Mouse (Mus musculus) brain, embryonic 18.5 days (tissue): Measurements from ENCODE around the gene Gnat2.

Experiments
- DNase-seq: peaks from one replicate; pipeline ENCODE4 v3.0.0-alpha.2; 2012; ENCODE audit warnings: low read depth, low spot score

Gene Gnat2

DNA sequence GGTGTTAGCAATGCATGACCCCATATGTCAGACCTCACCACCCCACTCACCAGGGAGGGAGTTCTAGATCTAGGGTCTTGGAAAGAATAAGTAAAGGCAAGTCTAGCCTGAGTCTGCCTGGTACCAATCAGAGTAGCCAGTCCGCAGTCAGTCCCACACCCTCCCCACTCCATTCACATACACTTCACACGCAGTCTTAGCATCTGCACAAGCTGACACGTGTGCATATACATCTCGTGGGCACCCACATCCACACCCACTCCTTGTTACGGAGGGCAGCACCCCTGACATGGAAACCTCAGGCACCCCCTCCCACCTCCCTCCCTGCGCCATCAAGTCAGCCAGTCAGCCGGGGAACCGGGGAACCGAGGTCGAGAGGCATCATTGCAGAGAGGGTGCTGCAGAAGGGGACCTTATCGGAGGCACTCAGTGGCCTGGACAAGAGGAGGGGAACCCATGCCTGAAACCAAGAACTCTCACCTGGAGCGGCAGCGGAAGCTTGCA is 7.8 kb upstream of the Gnat2 start:
- no peak for DNase-seq

DNA sequence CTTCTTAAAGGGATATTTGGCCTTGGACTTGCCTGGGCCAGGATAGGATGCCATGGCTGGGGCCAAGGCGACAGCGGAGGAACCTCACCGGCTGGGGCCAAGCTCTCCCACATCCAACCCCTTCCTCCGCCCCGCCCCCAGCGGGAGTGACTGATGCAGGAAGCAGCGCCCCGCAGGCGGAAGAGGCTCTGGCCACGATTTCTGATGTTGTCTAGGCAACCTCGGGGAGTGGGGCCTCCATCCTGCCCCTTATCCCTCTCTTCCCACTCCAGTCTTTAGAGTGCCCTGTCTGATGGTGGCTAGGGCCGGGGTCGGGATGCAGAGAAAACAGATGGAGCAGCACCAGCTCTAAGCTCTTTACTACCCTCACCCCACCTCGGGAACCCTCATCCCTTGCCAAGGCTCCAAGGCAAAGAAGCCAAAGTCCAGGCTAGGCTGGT is 7.3 kb upstream of the Gnat2 start:
- DNase-seq: peak; percentile 62

DNA sequence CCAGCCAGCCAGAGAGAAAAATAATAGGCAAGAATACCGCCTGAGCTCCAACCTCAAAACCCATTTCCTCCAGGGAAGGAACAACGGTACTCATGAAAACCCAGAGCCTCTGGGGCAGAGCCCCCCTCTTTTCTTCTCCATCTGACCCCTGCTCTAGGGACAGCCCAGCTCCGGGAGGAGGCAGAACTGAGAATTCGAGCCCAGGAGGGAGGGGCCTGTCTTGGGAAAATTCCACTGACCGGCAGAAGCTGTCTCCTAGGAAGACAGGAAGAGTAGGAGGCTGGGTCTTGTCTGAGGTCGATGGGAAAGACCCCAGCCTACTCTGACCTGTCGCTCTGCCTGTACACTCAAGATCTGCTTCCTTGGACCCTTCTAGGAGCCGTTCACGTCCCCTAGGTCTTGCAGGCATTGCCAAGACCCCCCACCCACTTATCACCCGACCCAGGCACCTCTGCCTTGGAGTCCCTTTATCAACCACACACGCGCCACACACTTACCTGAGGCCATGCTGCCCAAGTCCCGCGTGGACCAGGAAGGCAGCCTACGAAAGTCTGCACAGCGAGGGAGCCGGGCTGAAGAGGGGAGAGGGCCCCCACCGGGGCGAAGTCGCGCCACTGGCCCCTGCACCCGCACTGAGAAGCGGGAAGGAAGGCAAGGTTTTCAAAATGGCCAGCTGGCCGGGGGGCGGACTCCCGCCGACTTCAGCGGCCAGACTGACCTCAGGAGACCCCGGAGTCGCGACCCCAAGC is 6.7 kb upstream of the Gnat2 start:
- no peak for DNase-seq

DNA sequence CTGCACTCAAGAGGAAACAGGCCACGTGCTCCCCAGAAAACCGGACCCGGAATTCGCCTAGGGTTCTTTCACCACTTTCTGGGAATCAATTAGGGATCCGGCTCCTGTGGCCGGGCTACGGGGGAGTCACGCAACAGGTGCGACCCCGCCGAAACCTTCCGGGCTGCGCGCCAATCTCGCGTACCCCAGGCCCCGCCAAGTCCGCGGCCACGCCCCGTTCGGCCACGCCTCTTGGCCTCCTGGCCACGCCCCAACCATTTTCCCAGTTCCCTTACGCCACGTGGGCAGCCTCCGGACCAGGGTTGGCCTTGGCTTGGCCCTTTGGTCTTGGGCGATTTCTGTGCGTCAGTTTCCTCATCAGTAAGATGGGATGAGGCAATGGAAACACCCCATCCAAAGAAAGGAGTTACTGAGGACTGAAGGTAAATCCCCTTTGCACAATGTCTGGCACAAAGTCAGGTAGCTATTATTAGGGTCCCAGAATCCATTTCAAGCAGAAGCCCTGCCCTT is 6.1 kb upstream of the Gnat2 start, which contains the start of gene Ampd2:
Gene Ampd2, minus strand, starts transcription at position 182 of the 510 bp plus-strand sequence.
- no peak for DNase-seq

DNA sequence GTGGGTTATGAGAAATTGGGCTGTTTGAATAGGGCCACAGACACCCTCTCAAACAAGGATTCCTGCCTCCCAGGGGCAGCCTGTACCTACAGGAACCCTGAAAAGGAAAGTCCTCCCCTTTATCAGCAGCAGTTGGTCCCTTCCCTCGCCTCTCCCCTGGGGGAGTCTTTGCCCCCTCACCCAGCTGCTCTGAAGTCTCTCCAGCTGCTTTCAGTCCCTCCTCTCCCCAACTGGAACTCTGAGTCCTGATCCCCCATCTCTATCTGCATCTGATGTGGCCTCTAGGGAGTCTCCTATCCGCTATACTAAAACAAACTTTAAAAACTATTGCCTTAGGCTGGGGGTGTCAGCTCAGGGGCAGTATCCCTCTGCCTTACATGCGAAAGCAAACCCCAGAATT is 5.3 kb upstream of the Gnat2 start:
- DNase-seq: no peak

DNA sequence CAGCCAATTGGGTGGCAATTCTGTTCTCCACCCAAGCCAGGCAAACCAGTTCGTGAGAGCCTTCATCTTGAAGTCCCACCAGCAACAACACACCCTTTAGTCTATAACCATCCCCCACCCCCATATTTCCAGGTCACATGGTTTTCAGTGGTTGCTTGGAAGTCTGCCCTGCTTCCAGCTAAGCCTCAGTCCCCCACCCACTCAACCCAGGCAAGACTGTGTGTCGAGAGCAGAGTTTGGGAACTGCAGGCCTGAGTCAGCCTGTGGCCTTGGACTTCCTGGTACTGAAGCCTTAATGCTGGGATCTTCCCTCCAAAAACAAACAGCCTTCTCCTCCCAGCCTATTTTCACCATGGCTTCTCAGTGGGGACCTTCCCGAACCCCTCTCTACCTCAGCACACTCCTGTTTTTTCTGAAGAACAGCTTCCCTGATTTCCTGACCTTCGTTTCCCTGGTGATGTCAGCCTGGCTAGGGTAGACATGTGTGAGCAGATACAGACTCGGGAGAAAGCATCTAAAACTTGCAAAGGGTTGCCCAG is 3.7 kb upstream of the Gnat2 start:
- no peak for DNase-seq

DNA sequence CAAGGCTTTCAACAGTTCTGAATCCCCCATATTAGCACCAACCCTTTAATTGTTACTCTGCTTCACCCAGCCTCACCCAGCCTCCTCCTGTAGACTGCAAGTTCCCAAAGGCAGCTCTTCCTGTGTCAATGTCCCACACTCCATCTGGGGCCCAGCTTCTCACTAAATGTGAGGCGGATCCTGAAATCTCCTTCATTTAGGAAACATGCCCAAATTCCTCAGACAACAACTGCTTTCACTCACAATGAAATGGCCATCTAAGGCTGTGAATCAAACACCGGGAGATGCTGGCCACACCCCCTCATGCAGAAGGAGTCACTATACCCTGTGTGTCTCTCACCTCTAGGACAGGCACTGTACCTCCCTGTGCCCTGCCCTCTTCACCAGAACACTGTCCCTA is 2.7 kb upstream of the Gnat2 start:
- DNase-seq: no peak

DNA sequence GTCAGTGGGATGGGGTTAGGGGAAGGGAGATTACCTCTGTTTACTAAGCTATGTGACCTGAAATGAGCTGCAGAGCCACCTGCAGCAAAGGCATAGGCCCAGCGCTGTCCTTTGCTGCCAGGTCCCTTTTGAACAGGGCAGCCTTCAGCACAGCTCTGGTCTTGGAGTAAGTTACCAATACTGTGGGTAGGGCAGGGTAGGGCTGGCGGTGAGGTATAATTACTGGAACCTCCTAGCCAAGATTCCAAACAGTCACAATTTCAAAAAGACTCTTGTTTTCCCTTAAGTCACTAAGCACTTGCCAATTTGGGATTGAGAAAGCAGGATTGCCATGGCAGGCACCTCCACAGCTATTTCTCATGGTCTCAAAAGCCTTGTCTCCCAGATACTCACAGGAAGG is 2.0 kb upstream of the Gnat2 start:
- no peak for DNase-seq

DNA sequence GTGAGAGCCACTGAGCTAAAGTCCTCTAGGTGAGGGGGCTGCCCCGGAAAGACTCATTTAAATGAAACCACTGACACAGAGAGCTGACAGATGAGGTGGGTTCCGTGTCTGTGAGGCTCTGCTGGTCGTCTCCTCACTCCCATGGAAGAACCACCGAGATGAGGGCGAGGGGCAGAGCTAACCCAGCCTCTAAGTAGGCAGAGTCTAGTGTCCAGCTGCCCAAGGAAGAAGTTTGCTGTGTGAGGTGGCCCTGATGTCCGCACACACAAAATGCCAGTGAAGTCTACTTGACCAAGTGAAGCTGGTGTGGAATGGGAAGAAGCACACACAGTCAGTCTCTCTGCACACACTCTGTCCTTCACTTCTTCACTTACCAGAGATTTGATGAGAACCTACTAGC is 559 bp upstream of the Gnat2 start:
- no peak for DNase-seq

DNA sequence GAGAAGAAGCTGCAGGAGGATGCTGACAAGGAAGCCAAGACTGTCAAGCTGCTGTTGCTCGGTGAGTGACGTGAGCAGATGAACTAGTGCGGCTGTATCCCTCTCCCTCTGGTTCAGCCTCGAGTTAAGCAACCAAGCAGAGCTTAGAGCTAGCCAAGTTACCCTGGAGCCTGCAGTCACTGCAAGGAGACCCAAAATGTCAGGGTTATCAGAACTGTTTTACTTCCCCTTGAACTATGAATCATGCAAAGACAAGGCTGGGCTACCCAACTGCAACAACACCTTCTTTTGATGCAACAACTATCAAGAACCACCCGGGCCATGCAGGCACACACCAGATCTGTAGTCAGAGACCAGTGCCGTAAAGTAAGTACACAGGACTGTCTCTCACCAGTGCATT is 717 bp downstream of the Gnat2 start:
- DNase-seq: no peak

DNA sequence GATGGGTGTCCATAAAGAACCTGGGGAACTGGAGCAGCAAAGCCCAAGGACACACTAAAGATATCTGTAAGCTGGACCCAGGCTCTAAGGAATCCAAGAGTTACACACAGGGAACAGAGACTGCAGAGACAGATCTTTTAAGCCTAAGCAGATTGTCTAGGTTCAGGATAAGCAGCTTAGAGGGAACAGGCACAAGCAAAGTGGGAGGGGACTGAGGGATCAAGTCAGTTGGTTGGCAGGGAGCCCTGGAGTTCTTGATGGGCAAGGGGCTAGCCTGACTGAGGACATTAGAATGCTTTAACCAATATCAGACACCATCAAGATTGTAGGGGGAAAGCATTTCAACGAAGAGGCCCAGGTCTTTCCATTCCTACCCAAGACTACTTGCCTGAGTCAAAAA is 1.6 kb downstream of the Gnat2 start:
- no peak for DNase-seq

DNA sequence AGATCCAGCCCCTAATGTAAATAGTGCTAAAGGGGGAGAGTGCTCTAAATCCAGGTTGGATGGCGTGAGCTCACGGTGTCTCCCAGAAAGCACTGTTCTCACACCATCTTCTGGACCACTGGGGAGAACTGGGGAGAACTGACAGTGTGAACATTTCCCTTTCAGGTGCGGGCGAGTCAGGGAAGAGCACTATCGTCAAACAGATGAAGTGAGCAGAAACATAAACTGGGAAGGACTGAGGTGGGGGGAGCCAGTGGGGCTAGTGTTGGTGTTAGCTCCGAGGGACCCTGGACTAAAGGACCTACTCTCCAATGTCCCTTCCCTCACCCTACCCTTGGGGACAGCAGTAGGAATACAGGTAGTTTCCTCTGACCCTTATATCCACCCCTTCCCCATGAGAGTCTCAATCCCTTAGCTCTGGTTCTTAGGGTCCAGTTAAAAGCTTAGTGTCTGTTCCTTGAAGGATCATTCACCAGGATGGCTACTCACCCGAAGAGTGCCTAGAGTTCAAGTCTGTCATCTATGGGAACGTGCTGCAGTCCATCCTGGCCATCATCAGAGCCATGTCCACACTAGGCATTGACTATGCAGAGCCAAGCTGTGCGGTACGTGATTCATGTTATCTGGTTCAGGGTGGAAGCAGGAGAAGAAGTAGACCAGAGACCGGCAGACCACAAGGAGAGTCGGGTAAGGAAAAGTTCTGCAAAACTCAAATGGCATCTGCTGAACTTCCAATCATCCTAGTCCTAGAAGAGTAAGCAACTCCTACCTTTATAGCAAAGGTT is 2.6 kb downstream of the Gnat2 start:
- no peak for DNase-seq

DNA sequence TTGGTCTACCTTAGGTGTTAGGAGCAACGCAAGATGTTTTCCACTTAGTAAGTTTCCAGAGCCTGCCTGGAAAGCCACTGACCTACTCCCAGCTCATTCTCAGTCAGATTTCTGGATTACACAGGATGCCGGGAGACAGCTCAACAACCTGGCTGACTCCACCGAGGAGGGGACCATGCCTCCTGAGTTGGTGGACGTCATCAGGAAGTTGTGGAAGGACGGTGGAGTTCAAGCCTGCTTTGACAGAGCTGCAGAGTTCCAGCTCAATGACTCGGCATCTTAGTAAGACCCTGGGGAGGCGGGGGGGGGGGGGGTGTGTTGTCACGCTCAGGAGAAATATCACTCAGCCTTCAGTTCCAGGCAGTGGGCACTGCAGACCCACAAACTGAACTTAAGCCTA is 3.6 kb downstream of the Gnat2 start:
- no peak for DNase-seq

DNA sequence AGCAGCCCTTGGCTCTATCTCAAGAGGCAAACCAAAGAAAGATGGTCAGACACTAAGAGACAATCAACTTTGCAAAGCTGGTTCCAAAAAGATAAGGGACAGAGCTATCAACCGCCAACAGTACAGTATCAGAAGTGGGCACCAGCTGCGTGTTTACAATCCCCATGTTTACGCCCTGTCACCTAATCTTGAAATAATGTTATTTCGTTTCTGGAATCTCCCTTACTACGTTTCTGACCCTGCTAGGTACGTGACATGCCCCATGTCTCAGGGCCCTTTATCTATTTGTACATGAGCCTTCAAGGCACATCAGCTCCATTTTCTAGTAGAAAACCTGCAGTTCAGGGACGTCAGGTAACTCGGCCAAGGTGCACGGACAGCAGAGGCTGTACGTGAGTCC is 4.1 kb downstream of the Gnat2 start:
- no peak for DNase-seq

DNA sequence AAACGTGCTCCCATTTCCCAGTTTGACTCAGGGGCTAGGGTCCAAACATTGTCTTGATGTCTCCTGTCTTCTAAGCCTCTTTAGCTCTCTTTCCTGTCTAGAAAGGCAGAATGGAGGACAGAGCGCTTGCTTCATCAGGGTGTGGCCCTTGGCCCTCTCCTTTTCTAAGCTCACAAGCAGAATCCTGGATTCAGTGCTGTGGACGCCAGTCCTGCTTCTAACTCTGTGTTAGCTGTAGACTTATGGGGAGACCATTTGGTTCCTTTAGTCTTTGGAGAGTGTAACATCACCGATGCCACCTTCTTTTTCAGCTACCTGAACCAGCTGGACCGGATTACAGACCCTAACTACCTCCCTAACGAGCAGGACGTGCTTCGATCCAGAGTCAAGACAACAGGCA is 5.1 kb downstream of the Gnat2 start:
- DNase-seq: no peak

DNA sequence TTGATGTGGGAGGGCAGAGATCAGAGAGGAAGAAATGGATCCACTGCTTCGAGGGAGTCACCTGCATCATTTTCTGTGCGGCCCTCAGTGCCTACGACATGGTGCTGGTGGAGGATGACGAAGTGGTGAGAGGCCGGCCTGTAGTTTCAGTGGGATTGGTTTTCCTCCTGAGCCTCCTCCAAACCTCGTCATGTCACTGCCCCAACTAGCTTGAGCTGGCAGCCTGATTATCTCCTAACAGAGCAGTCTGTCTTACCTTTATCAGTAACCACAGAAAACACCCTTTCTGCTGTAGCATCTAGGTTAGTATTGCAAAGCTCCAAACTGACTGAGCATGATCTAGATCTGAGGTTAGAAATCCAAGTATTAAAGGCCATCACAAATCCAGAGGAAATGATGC is 5.7 kb downstream of the Gnat2 start:
- no peak for DNase-seq

DNA sequence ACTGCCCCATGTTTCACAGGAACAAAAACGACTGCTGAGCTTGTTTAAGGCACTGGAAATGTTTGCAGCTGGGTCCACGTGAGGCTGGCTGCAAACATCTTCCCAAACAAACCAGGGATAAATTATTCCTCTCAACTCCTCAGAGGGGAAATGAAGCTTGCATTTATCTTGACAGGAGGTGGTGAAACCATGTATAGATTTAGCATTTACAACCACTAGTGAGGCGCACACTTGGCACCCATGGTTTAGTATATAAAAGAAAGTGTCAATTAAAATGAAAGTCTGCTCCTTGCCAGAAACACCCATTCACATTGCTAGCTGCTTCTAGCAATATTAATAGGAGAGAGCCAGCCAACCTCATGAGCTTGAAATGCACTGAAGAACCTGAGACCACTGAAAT is 9.0 kb downstream of the Gnat2 start:
- no peak for DNase-seq

DNA sequence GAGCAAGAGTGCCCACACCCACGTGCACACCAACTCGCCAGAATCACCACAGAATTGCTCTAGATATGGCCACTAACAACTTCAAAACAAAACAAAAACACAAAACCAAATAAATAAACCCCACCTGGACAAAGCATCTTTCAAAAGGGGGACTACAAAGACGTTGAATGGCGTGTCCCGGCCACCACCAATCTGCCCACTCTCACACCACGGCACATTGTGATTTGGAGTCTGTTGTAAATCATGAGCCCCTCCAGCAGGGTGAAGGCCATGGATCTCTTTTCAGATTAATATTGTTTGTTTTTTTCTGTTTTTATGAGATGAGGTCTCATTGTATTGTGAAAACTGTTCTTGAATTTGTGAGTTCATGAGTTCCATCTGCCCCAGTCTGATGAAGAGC is 9.5 kb downstream of the Gnat2 start:
- no peak for DNase-seq

DNA sequence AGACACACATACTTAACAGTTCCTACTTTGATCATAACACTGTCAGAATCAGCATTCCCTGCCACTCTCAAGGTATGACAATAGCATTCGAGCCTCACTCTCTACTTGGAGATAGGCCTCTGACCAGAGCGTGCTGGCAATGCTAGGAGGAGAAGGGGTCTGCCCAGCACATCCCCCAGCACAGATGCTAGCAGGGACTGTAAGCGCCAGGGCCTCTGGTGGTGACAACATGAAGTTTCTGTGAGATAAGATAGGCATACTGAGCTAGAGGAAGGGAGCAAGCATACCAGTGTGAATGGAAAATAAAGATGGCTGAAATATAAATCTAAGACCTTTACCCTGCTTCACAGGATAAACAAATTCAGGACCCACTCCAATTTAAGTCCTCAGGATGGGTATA is 12.7 kb downstream of the Gnat2 start:
- no peak for DNase-seq

DNA sequence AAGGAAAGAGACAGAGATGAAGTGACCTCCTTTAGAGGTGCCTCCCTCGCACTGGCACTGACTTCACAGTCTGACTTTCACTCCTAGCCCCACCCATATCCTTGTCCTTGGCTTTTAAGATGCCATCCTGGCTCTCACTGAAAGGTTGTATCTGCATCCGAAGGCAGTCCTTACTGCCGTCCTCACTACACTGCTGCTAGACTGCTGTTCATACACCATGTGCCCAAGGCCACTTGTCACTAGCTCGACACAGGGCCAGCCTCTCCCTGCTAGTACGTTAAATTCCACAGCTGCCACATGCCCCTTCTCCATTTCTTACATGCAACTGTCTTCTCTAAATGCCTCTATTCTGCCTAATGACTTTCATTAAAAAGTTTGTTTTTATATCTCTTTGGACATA is 18.7 kb downstream of the Gnat2 start:
- no peak for DNase-seq

DNA sequence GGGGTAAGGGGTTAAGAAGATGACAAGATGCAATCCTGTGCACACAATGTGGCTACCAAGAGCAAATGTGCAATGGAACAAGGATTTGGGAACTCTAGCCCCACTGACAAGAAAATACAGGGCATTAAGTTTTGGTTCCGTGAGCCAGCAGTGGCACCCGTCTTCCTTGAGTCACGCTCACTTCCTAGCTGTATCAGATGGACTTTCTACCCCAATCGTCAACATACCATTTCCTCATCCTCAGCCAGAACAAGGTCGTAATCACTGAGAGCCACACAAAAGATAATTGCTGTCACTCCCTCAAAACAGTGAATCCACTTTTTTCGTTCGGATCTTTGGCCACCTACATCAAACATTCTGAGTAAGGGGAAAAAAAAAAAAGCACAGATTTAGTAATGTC is 19.7 kb downstream of the Gnat2 start:
- no peak for DNase-seq

DNA sequence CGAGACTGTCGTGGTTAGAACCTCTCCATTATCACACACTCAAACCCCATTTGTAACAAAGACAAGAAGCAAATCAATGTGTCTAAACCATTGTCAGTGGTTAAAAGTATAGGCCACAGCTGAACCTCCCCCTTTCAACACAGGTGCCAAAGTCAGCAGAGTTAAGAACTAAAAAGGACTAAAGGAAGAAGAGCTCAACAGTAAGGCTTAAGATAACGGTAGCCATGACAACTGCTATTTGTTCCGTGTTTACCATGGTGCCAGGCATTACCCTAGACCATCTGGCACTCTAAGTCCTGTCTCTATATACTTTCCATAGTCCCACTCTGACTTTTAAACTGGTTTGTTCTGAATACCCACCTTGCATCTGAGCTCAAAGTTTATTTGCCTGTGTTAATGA is 20.1 kb downstream of the Gnat2 start:
- no peak for DNase-seq
